Mouse (Mus musculus) limb, embryonic 14.5 days (tissue): Measurements from ENCODE around the gene Slc25a28. TPM values are rescaled to one million over a fixed set of nuclear protein-coding genes. Genes with fewer than 3 reads are reported as not detected.
A peak's percentile ranks its signal among the peaks of the same experiment; 100 is the strongest.

Experiments used
- ATAC-seq: fragments of 200-750 bp; cut with Nextera tagmentation; 2 replicates; pipeline ENCODE4 v1.8.0; 2017; ENCODE audit warnings: low read depth, moderate number of reproducible peaks, moderate TSS enrichment; ENCODE audit not compliant: low FRiP score
- DNase-seq: peaks from one replicate; pipeline ENCODE4 v3.0.0-alpha.2; 2015; ENCODE audit warnings: low spot score
- H3K27ac ChIP-seq: fragments of 300-500 bp; sonication (generic); replicated peaks from 2 replicates; pipeline ENCODE4 v1.5.1; 2014; ENCODE audit warnings: low read depth, mild to moderate bottlenecking, low read length, moderate library complexity, mixed read lengths
- H3K27me3 ChIP-seq: fragments of 300-500 bp; sonication (generic); 2 replicates; pipeline ENCODE4 v1.6.1; 2014; ENCODE audit warnings: low read length, mixed read lengths; ENCODE audit not compliant: control insufficient read depth, insufficient read depth
- H3K36me3 ChIP-seq: fragments of 300-500 bp; sonication (generic); 2 replicates; pipeline ENCODE4 v1.6.1; 2014; ENCODE audit warnings: mild to moderate bottlenecking, low read length, moderate library complexity, mixed read lengths; ENCODE audit not compliant: control insufficient read depth, insufficient read depth
- H3K4me1 ChIP-seq: fragments of 300-500 bp; sonication (generic); 2 replicates; pipeline ENCODE4 v1.6.1; 2014; ENCODE audit warnings: antibody characterized with exemption, low read length, mixed read lengths; ENCODE audit not compliant: control insufficient read depth, insufficient read depth
- H3K4me2 ChIP-seq: fragments of 300-500 bp; sonication (generic); replicated peaks from 2 replicates; pipeline ENCODE4 v1.6.1; 2014; ENCODE audit warnings: low read depth, mild to moderate bottlenecking, low read length, moderate library complexity; ENCODE audit not compliant: severe bottlenecking
- H3K4me3 ChIP-seq: fragments of 300-500 bp; sonication (generic); replicated peaks from 2 replicates; pipeline ENCODE4 v1.5.1; 2014; ENCODE audit warnings: low read length
- H3K9ac ChIP-seq: fragments of 300-500 bp; sonication (generic); 2 replicates; pipeline ENCODE4 v1.6.1; 2014; ENCODE audit warnings: mild to moderate bottlenecking, low read depth, low read length, moderate library complexity; ENCODE audit not compliant: severe bottlenecking
- H3K9me3 ChIP-seq: fragments of 300-500 bp; sonication (generic); 2 replicates; pipeline ENCODE4 v1.6.1; 2016; ENCODE audit warnings: low read length; ENCODE audit not compliant: control insufficient read depth
- POLR2A ChIP-seq: fragments of 200-500 bp; IDR thresholded peaks from 2 replicates; pipeline ENCODE4 v1.8.0; 2012; ENCODE audit warnings: inconsistent platforms, mild to moderate bottlenecking, moderate library complexity, borderline replicate concordance; ENCODE audit not compliant: insufficient read depth, insufficient read length; ENCODE audit errors: extremely low read depth
- WGBS: fragments of 180-500 bp; shearing (Covaris S2); extraction: QIAGEN DNeasy Blood & Tissue Kit; methylation state at CpG from one replicate; pipeline ENCODE4 v1.1.7; 2014; 5-methylcytosine and 5-hydroxymethylcytosine counted together
- polyA plus RNA-seq, 2 experiments: library from polyadenylated mRNA; depleted of rRNA in 1 of 2; stranded (reverse) in 1 of 2; unstranded in 1 of 2; fragments of >200 nt; fragmentation: Nextera tagmentation in 1 of 2; extraction: Ambion mirVana in 1 of 2; gene quantifications; 2 replicates each; pipeline versions ENCODE4 v1.2.1 to v1.2.3; 2012 to 2014

Slc25a28 gene
- polyA plus RNA-seq, 2 experiments: 14.2 to 70.0 TPM

- peak overlapping the region; percentile 64 for H3K4me2 ChIP-seq
These were observed 1.1 kb upstream of the Slc25a28 start for GRCm38 (mm10) chr19:43675525-43676400.

GRCm38 (mm10) chr19:43674316-43674689, 378 bp downstream of the Slc25a28 start:
- peak overlapping the region; percentile 86 for H3K4me2 ChIP-seq
- WGBS: 1% methylated on average over 26 of the region's 29 CpGs
- H3K4me1 ChIP-seq: peaks cover 19% of the 10 kb centered on the region
- H3K27ac ChIP-seq: peak overlapping the region; percentile 65
- ATAC-seq (peak; percentile 4; the same call in 1 of the 2 replicates), DNase-seq (no peak)
- H3K36me3 ChIP-seq: no peaks in the 10 kb centered on the region
- peak overlapping the region; percentile 85 for H3K9ac ChIP-seq
- no peaks in the 10 kb centered on the region for H3K9me3 ChIP-seq
- H3K27me3 ChIP-seq: no peaks in the 10 kb centered on the region
- TF ChIP-seq POLR2A: no peak
- H3K4me3 ChIP-seq: peak overlapping the region; percentile 90

More at GRCm38 (mm10) chr19:43675525-43676400, 1.1 kb upstream of the Slc25a28 start:
- peak; percentile 81 for DNase-seq
- Histone ChIP-seq H3K4me3 (peak overlapping the region; percentile 90), H3K4me1 (peaks cover 19% of the 10 kb centered on the region), H3K36me3 (no peaks in the 10 kb centered on the region), H3K27ac (peak overlapping the region; percentile 86), H3K9ac (peak overlapping the region; percentile 85), H3K9me3 (no peaks in the 10 kb centered on the region), H3K27me3 (no peaks in the 10 kb centered on the region)
- under 1% methylated on average over 43 of the region's 43 CpGs for WGBS
- no peak for ATAC-seq
- TF ChIP-seq POLR2A: 0 out of 2 replicates have a peak, but pooled peaks have one; percentile 32

GRCm38 (mm10) chr19:43673513-43674315, 967 bp downstream of the Slc25a28 start:
- Histone ChIP-seq H3K9me3 (no peaks in the 10 kb centered on the region), H3K4me1 (peaks cover 19% of the 10 kb centered on the region), H3K27ac (no peak overlapping the region), H3K9ac (peak overlapping the region; percentile 85), H3K4me3 (peak overlapping the region; percentile 90), H3K36me3 (no peaks in the 10 kb centered on the region), H3K4me2 (peak overlapping the region; percentile 86), H3K27me3 (no peaks in the 10 kb centered on the region)
- DNase-seq (no peak), ATAC-seq (no peak)
- WGBS: 7% methylated on average over 21 of the region's 21 CpGs
- no peak for TF ChIP-seq POLR2A

- Histone ChIP-seq H3K4me3 (no peak overlapping the region), H3K9ac (no peak overlapping the region), H3K36me3 (no peaks in the 10 kb centered on the region), H3K27ac (no peak overlapping the region), H3K9me3 (no peaks in the 10 kb centered on the region), H3K27me3 (no peaks in the 10 kb centered on the region), H3K4me1 (peaks cover 12% of the 10 kb centered on the region), H3K4me2 (no peak overlapping the region)
- no peak for TF ChIP-seq POLR2A
- ATAC-seq (no peak), DNase-seq (no peak)
- 70% methylated on average over 7 of the region's 7 CpGs for WGBS
These were observed 3.6 kb downstream of the Slc25a28 start for GRCm38 (mm10) chr19:43671054-43671453.

GRCm38 (mm10) chr19:43669136-43669759, 5.4 kb downstream of the Slc25a28 start:
- no peak overlapping the region for H3K27ac ChIP-seq

More at GRCm38 (mm10) chr19:43669136-43669759, 5.4 kb downstream of the Slc25a28 start:
- no peak for ATAC-seq
- Histone ChIP-seq H3K4me2 (no peak overlapping the region), H3K4me1 (peaks cover 10% of the 10 kb centered on the region), H3K4me3 (no peak overlapping the region), H3K36me3 (peaks cover 3% of the 10 kb centered on the region), H3K9me3 (no peaks in the 10 kb centered on the region), H3K9ac (no peak overlapping the region), H3K27me3 (no peaks in the 10 kb centered on the region)
- no peak for DNase-seq
- WGBS: 72% methylated on average over 8 of the region's 8 CpGs
- no peak for TF ChIP-seq POLR2A
